Mouse (Mus musculus) spleen, adult 2 months (tissue): ENCODE measurements around the gene Rpp14. TPM values are rescaled to one million over a fixed set of nuclear protein-coding genes. Genes with fewer than 3 reads are reported as not detected.
A peak's percentile ranks its signal among the peaks of the same experiment; 100 is the strongest.

ENCODE experiments used
- DNase-seq, 2 experiments: peaks; one replicate each; pipeline versions ENCODE4 v3.0.0 to v3.0.0-alpha.2; 2012 to 2021; ENCODE audit warnings: low spot score in 2 of 2, low read depth in 1 of 2
- H3K27ac ChIP-seq: fragments of 200-500 bp; 2 replicates; pipeline ENCODE4 v1.5.1; 2012; ENCODE audit warnings: low read length, inconsistent platforms; ENCODE audit not compliant: insufficient read depth
- H3K27me3 ChIP-seq: fragments of 200-500 bp; 2 replicates; pipeline ENCODE4 v1.6.1; 2012; ENCODE audit warnings: mild to moderate bottlenecking, moderate library complexity, low read length, inconsistent platforms; ENCODE audit not compliant: control insufficient read depth, insufficient read depth
- H3K36me3 ChIP-seq: fragments of 200-500 bp; 2 replicates; pipeline ENCODE4 v1.6.1; 2012; ENCODE audit warnings: mild to moderate bottlenecking, low read length, inconsistent platforms; ENCODE audit not compliant: control insufficient read depth, insufficient read depth
- H3K4me1 ChIP-seq: fragments of 200-500 bp; 2 replicates; pipeline ENCODE4 v1.6.1; 2011; ENCODE audit warnings: inconsistent platforms; ENCODE audit not compliant: control insufficient read depth, insufficient read depth, insufficient read length
- H3K4me3 ChIP-seq: fragments of 200-500 bp; 2 replicates; pipeline ENCODE4 v1.5.1; 2011; ENCODE audit warnings: mild to moderate bottlenecking, inconsistent platforms; ENCODE audit not compliant: insufficient read depth, insufficient read length; ENCODE audit errors: extremely low read depth
- CTCF ChIP-seq: fragments of 200-500 bp; IDR thresholded peaks from 2 replicates; pipeline ENCODE4 v1.5.1; 2011; ENCODE audit warnings: mild to moderate bottlenecking, inconsistent platforms; ENCODE audit not compliant: insufficient read depth, insufficient read length, insufficient replicate concordance; ENCODE audit errors: extremely low read depth
- POLR2A ChIP-seq: fragments of 200-500 bp; IDR thresholded peaks from 2 replicates; pipeline ENCODE4 v1.6.1; 2011; ENCODE audit warnings: low read depth, low read length, inconsistent platforms
- WGBS: fragments of 180-500 bp; shearing (Covaris S2); methylation state at CpG from one replicate; pipeline ENCODE4 v1.1.7; 2018; 5-methylcytosine and 5-hydroxymethylcytosine counted together
- polyA plus RNA-seq: library from polyadenylated mRNA; depleted of rRNA; stranded (reverse); fragments of >200 nt; gene quantifications from 2 replicates; pipeline ENCODE4 v1.2.3, GENCODE M21; 2012

Rpp14 gene
- polyA plus RNA-seq, 1 experiment, result 4.7 TPM

DNA sequence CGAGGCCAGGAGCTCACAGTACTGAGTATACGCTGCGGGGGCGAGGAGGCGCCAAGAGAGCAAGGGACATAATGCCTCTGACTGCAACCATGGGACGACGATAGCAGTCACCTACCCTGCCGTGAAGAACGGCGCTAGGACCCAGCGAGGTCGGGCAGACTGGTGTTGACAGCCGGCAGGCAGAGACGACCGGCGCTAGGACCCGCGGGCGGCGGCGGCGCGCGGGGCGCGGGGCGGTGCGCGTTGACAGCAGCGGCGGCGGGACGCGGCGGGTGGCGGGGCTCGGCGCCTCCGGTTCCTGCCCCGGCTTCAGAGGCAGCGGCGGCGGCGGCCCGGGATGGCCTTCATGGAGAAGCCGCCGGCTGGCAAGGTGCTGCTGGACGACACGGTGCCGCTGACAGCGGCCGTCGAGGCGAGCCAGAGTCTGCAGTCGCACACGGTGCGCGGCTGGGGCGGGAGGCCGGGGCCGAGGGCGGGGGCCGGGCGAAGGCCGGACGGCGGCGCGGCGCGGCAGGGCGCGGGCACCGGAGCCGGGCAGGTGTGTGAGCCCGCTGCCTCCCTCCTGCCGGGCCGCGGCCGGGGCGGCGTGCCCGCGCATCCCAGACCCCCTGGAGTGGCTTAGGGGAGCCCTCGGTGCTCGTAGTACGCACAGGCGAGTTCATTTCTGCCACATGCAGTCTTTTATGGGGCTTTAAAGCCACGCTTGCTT lies 18.0 kb downstream of the Rpp14 start, which contains the start of gene Pxk:
Pxk (plus strand) TSS at position 234 of the 709 bp plus-strand sequence.
- Histone ChIP-seq H3K4me3 (peak within 1 kb of the TSS; percentile 85), H3K36me3 (peaks cover 5% of the 10 kb centered on the region), H3K27me3 (no peaks in the 10 kb centered on the region), H3K4me1 (peaks cover 11% of the 10 kb centered on the region; the same call in 1 of the 2 replicates), H3K27ac (peak within 1 kb of the TSS; percentile 93)
- WGBS, result 1% methylated on average over 63 of the region's 89 CpGs
- TF ChIP-seq CTCF (no peak), POLR2A (peak; percentile 9; the same call in 1 of the 2 replicates)
- DNase-seq, result peak; percentile 52 to 98

DNA sequence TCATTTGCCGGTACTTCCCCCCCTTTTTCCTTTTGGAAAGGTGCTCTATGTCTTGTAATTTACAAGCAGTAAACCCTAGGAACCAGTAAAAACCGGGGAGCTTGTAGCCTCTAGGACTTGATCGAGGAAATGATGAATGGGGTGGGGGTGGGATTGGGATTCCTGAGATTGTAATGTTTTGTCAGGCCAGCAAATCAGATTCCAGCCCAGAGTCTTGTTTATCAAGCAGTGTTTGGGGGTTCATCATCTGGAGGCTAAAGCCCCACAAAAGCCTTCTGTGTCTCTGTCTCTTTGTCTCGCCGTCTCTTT lies 18.5 kb downstream of the Rpp14 start:
- Histone ChIP-seq H3K36me3 (peaks cover 5% of the 10 kb centered on the region), H3K4me3 (peak overlapping the region; percentile 85), H3K27ac (peak overlapping the region; percentile 93), H3K27me3 (no peaks in the 10 kb centered on the region), H3K4me1 (peaks cover 11% of the 10 kb centered on the region; the same call in 1 of the 2 replicates)
- TF ChIP-seq POLR2A, result no peak
- no peak for TF ChIP-seq CTCF
- DNase-seq, result no peak
- 3% methylated on average over 5 of the region's 5 CpGs for WGBS

GRCm38 (mm10) chr14:8099561-8100021 lies 19.4 kb downstream of the Rpp14 start:
- no peak for DNase-seq
- WGBS, result 21% methylated on average over 10 of the region's 10 CpGs
- no peaks in the 10 kb centered on the region for H3K27me3 ChIP-seq
- H3K36me3 ChIP-seq, result peaks cover 5% of the 10 kb centered on the region
- peaks cover 11% of the 10 kb centered on the region; the same call in 1 of the 2 replicates for H3K4me1 ChIP-seq
- TF ChIP-seq POLR2A (no peak), CTCF (no peak)
- H3K27ac ChIP-seq, result peak overlapping the region; percentile 42
- peak overlapping the region; percentile 44 for H3K4me3 ChIP-seq

- WGBS, result 88% methylated on average over 8 of the region's 8 CpGs
- no peak overlapping the region for H3K4me3 ChIP-seq
- no peak overlapping the region for H3K27ac ChIP-seq
- H3K36me3 ChIP-seq, result peaks cover 11% of the 10 kb centered on the region
- no peaks in the 10 kb centered on the region for H3K27me3 ChIP-seq
- TF ChIP-seq CTCF, result no peak
- TF ChIP-seq POLR2A, result no peak
- no peak for DNase-seq
- H3K4me1 ChIP-seq, result peaks cover 5% of the 10 kb centered on the region; the same call in 1 of the 2 replicates
Observed at GRCm38 (mm10) chr14:8101886-8102285, 21.7 kb downstream of the Rpp14 start.

DNA sequence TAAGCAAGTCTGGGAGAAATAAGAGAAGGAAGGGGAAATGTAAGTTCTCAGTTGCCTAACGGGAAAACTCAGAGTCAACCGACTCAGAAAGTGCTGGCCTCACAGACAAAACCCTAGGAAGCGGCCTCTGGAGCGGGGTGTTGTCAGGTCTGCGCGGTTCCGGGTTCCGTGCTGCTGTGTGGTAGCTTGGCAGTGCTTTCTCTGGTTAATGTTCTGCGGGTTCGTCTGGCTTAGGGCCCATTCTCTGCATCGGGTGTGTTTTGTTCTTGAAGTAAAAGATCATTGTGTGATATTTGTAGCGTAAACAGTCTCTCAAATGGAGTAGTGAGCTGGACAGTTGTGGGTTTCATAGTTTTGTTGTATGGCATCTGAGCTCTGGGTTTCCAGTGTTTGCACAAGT lies 22.5 kb downstream of the Rpp14 start:
- DNase-seq, result no peak

DNA sequence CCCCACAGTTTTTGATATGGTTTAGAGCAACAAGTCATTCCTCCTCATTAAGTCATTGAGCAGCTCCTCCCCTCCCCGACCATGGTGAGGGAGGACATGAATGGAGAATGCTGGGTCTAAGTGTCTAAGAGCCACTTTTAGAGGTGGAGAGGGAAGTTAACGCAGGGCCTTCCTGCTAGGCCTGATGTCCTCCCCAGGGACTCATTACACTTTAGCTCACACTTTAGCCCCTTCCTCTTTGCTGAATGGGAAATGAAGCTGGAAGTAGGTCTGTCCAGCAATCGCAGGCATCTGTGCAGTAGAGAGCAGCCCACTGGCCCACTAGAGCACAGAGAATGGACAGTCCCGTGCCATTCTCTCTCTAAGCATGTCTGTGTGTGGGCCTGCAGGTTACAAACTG lies 27.9 kb downstream of the Rpp14 start:
- no peak for TF ChIP-seq CTCF
- TF ChIP-seq POLR2A, result no peak
- peaks cover 22% of the 10 kb centered on the region for H3K4me1 ChIP-seq
- DNase-seq, result peak in 1 of 2 experiments; percentile 28
- no peaks in the 10 kb centered on the region for H3K27me3 ChIP-seq
- peaks cover 6% of the 10 kb centered on the region for H3K36me3 ChIP-seq
- H3K27ac ChIP-seq, result peak overlapping the region; percentile 57
- no peak overlapping the region for H3K4me3 ChIP-seq
- WGBS, result 24% methylated on average over 4 of the region's 4 CpGs

More for the DNA sequence above, 22.5 kb downstream of the Rpp14 start:
- Histone ChIP-seq H3K27me3 (no peaks in the 10 kb centered on the region), H3K4me1 (peaks cover 5% of the 10 kb centered on the region; the same call in 1 of the 2 replicates), H3K4me3 (no peak overlapping the region), H3K27ac (no peak overlapping the region), H3K36me3 (peaks cover 11% of the 10 kb centered on the region)
- 90% methylated on average over 12 of the region's 12 CpGs for WGBS
- no peak for TF ChIP-seq CTCF
- TF ChIP-seq POLR2A, result no peak

GRCm38 (mm10) chr14:8108976-8109375 lies 28.8 kb downstream of the Rpp14 start:
- peaks cover 8% of the 10 kb centered on the region for H3K36me3 ChIP-seq
- no peak overlapping the region for H3K4me3 ChIP-seq
- no peaks in the 10 kb centered on the region for H3K27me3 ChIP-seq
- H3K27ac ChIP-seq, result peak overlapping the region; percentile 68; the same call in 1 of the 2 replicates
- H3K4me1 ChIP-seq, result peaks cover 28% of the 10 kb centered on the region
- TF ChIP-seq CTCF (no peak), POLR2A (no peak)
- DNase-seq, result no peak
- WGBS, result 86% methylated on average over 1 of the region's 1 CpGs
